Mouse (Mus musculus) heart, postnatal 0 days (tissue): ENCODE measurements at regions not wholly inside any gene's neighbourhood (a gene's known extent, or its start where the extent isn't known, plus 50 kb on each side); places are given as distances from the start of the nearest gene placed in this dataset.

Source experiments
- ATAC-seq: fragments of 200-750 bp; cut with Nextera tagmentation; 2 replicates; pipeline ENCODE4 v1.8.0; 2017; ENCODE audit warnings: low read depth, moderate number of reproducible peaks, moderate library complexity; ENCODE audit not compliant: insufficient read depth
- DNase-seq: peaks from one replicate; pipeline ENCODE4 v3.0.0-alpha.2; 2016; ENCODE audit warnings: low spot score
- H3K27ac ChIP-seq: fragments of 300-500 bp; sonication (generic); 2 replicates; pipeline ENCODE4 v1.5.1; 2014; ENCODE audit warnings: low read depth, mild to moderate bottlenecking
- H3K27me3 ChIP-seq: fragments of 300-500 bp; sonication (generic); 2 replicates; pipeline ENCODE4 v1.6.1; 2014; ENCODE audit warnings: low read length, mixed read lengths; ENCODE audit not compliant: control insufficient read depth, insufficient read depth
- H3K36me3 ChIP-seq: fragments of 300-500 bp; sonication (generic); replicated peaks from 2 replicates; pipeline ENCODE4 v1.6.1; 2014; ENCODE audit warnings: low read length, mixed read lengths; ENCODE audit not compliant: control insufficient read depth, insufficient read depth
- H3K4me1 ChIP-seq: fragments of 300-500 bp; sonication (generic); 2 replicates; pipeline ENCODE4 v1.6.1; 2014; ENCODE audit warnings: antibody characterized with exemption; ENCODE audit not compliant: control insufficient read depth, insufficient read depth
- H3K4me2 ChIP-seq: fragments of 300-500 bp; sonication (generic); 2 replicates; pipeline ENCODE4 v1.6.1; 2014; ENCODE audit warnings: low read depth, mild to moderate bottlenecking, low read length, moderate library complexity
- H3K4me3 ChIP-seq: fragments of 300-500 bp; sonication (generic); 2 replicates; pipeline ENCODE4 v1.5.1; 2014; ENCODE audit warnings: low read depth, low read length
- H3K9ac ChIP-seq: fragments of 300-500 bp; sonication (generic); replicated peaks from 2 replicates; pipeline ENCODE4 v1.6.1; 2014; ENCODE audit warnings: low read depth, low read length, mixed read lengths
- H3K9me3 ChIP-seq: fragments of 300-500 bp; sonication (generic); replicated peaks from 2 replicates; pipeline ENCODE4 v1.6.1; 2016; ENCODE audit warnings: low read length; ENCODE audit not compliant: control insufficient read depth
- CTCF ChIP-seq: IDR thresholded peaks from 2 replicates; pipeline ENCODE4 v1.5.1; 2016; ENCODE audit warnings: antibody characterized with exemption, control low read depth, low read depth
- EP300 ChIP-seq: IDR thresholded peaks from 2 replicates; pipeline ENCODE4 v1.6.1; 2016; ENCODE audit warnings: antibody characterized with exemption, low read depth
- WGBS: fragments of 180-500 bp; shearing (Covaris S2); extraction: QIAGEN DNeasy Blood & Tissue Kit; methylation state at CpG from one replicate; pipeline ENCODE4 v1.1.7; 2014; 5-methylcytosine and 5-hydroxymethylcytosine counted together

GRCm38 (mm10) chr9:46593444-46593843 lies 273.7 kb upstream of the 4931429L15Rik start:
- no peak for DNase-seq
- no peaks in the 10 kb centered on the region; the same call in 1 of the 2 replicates for H3K27me3 ChIP-seq
- no peak overlapping the region for H3K27ac ChIP-seq
- H3K4me2 ChIP-seq, result no peak overlapping the region
- no peak overlapping the region for H3K9ac ChIP-seq
- TF ChIP-seq EP300 (no peak), CTCF (no peak)
- H3K4me1 ChIP-seq, result no peaks in the 10 kb centered on the region
- WGBS, result 68% methylated on average over 6 of the region's 6 CpGs
- ATAC-seq, result no peak
- no peaks in the 10 kb centered on the region; the same call in 1 of the 2 replicates for H3K9me3 ChIP-seq
- no peaks in the 10 kb centered on the region for H3K36me3 ChIP-seq
- no peak overlapping the region for H3K4me3 ChIP-seq

DNA sequence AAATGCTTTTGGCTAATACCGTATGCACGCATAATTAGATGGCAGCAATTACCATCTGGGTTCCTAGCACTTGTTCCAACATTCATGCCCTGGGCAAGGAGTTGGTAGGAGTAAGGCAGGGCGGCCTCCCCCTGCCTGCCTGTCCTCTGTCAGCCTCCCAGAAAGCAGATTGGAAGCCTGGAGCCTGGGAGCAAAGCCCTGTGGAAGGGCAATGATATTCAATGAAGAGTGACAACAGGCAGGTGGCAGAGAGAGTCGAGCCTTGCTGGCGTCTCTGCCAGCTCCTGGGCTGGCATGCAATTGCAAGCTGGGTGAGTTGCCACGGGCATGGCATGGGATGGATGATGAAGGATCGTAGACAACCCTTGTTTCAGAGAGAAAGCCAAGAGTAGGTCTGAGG lies 273.1 kb upstream of the 4931429L15Rik start:
- TF ChIP-seq EP300 (no peak), CTCF (no peak)
- H3K4me3 ChIP-seq, result no peak overlapping the region
- H3K4me2 ChIP-seq, result no peak overlapping the region
- no peak overlapping the region for H3K27ac ChIP-seq
- no peaks in the 10 kb centered on the region for H3K4me1 ChIP-seq
- DNase-seq, result no peak
- no peak for ATAC-seq
- H3K9ac ChIP-seq, result no peak overlapping the region
- H3K36me3 ChIP-seq, result no peaks in the 10 kb centered on the region
- WGBS, result 81% methylated on average over 7 of the region's 7 CpGs
- no peaks in the 10 kb centered on the region; the same call in 1 of the 2 replicates for H3K9me3 ChIP-seq
- no peaks in the 10 kb centered on the region; the same call in 1 of the 2 replicates for H3K27me3 ChIP-seq

GRCm38 (mm10) chr9:46586818-46587217 lies 267.0 kb upstream of the 4931429L15Rik start:
- Histone ChIP-seq H3K36me3 (no peaks in the 10 kb centered on the region), H3K4me3 (no peak overlapping the region), H3K27me3 (no peaks in the 10 kb centered on the region), H3K4me1 (no peaks in the 10 kb centered on the region), H3K4me2 (no peak overlapping the region), H3K9me3 (no peaks in the 10 kb centered on the region), H3K27ac (no peak overlapping the region), H3K9ac (no peak overlapping the region)
- DNase-seq (no peak), ATAC-seq (no peak)
- 72% methylated on average over 8 of the region's 8 CpGs for WGBS
- TF ChIP-seq EP300, result no peak
- TF ChIP-seq CTCF, result no peak

DNA sequence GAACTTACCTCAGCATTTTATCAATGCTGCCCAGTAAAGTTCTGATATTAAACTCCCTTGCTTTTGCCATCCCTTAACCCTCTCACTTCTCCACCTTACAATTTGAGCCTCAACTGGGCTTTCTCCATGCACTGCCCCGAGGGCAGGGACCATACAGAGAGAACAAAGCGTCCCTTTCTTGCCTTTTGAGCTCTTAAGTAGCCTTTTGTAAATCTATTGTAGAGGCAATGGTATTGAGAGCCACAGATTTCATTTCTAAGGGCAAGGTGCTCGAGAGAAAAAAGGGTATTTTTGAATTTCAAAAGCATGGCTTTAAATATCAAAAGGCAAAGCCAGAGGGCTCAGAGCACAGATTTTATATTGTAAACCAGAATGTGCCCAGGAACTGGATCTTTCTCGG lies 262.1 kb upstream of the 4931429L15Rik start:
- Histone ChIP-seq H3K9me3 (peaks cover 6% of the 10 kb centered on the region; the same call in 1 of the 2 replicates), H3K36me3 (no peaks in the 10 kb centered on the region), H3K27ac (no peak overlapping the region), H3K27me3 (no peaks in the 10 kb centered on the region), H3K4me1 (no peaks in the 10 kb centered on the region), H3K4me2 (no peak overlapping the region), H3K4me3 (no peak overlapping the region), H3K9ac (no peak overlapping the region)
- ATAC-seq (no peak), DNase-seq (no peak)
- 28% methylated on average over 4 of the region's 4 CpGs for WGBS
- no peak for TF ChIP-seq CTCF
- no peak for TF ChIP-seq EP300

DNA sequence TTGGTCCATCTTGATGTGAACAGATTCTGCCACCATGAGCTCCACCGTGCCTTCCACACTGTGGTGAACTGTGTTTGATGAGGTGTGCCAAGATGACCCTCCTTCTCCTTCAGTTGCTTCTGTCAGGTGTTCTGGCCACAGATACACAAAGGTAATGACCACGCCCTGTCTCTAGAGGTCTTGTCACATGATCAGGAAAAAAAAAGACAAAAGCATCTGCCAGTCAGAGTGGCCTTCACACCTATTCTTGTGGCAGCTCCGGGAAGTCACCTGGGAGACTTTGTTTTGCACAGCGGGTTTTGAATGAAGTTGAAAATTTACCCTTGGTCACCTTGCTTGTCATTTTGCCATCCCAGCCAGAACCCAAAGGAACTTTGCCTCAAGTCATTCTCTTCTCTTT lies 242.5 kb upstream of the 4931429L15Rik start:
- no peak overlapping the region for H3K9ac ChIP-seq
- no peak for DNase-seq
- no peak overlapping the region for H3K27ac ChIP-seq
- no peak overlapping the region for H3K4me3 ChIP-seq
- TF ChIP-seq CTCF (no peak), EP300 (no peak)
- H3K4me2 ChIP-seq, result no peak overlapping the region
- H3K9me3 ChIP-seq, result no peaks in the 10 kb centered on the region
- WGBS, result 87% methylated on average over 4 of the region's 4 CpGs
- no peak for ATAC-seq
- no peaks in the 10 kb centered on the region for H3K27me3 ChIP-seq
- H3K36me3 ChIP-seq, result no peaks in the 10 kb centered on the region
- H3K4me1 ChIP-seq, result no peaks in the 10 kb centered on the region

DNA sequence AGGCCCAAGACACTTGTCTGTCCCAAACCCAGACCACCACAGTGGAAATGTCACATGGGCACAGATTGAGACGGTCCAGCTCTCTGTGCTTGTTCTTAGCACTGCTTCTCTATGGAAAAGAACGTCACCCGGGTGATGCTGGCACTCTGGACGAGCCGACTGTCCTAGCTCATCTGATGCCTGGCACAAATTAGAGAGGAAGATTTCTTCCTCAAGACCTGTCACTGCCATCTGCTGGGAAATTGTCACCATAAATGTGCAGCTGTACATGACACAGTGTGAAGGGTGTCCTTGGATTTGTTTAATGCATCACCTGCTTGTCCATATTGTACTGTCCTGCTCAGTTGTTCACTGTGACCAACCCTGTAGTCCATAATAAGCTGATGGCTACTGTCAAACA lies 238.7 kb upstream of the 4931429L15Rik start:
- no peak overlapping the region for H3K4me2 ChIP-seq
- no peak overlapping the region for H3K4me3 ChIP-seq
- no peak overlapping the region for H3K27ac ChIP-seq
- TF ChIP-seq EP300 (no peak), CTCF (no peak)
- H3K4me1 ChIP-seq, result no peaks in the 10 kb centered on the region
- ATAC-seq (no peak), DNase-seq (no peak)
- WGBS, result 78% methylated on average over 5 of the region's 5 CpGs
- H3K9ac ChIP-seq, result no peak overlapping the region
- H3K9me3 ChIP-seq, result no peaks in the 10 kb centered on the region
- H3K27me3 ChIP-seq, result no peaks in the 10 kb centered on the region
- H3K36me3 ChIP-seq, result no peaks in the 10 kb centered on the region
